Mouse (Mus musculus) left cerebral cortex, postnatal 10 days (tissue): ENCODE measurements around the gene Pkd1l1. TPM values are rescaled to one million over a fixed set of nuclear protein-coding genes. Genes with fewer than 3 reads are reported as not detected.
A peak's percentile ranks its signal among the peaks of the same experiment; 100 is the strongest.

ENCODE experiments used
- DNase-seq, 2 experiments: peaks; one replicate each; pipeline ENCODE4 v3.0.0; 2021 to 2022; ENCODE audit warnings: low spot score in 2 of 2, mixed read lengths in 1 of 2; ENCODE audit errors: extremely low spot score in 1 of 2
- intact Hi-C: fragments of 180-260 bp; cut with DNase I; formaldehyde crosslinking; loops from one replicate; pipeline ENCODE4 v1.15.1; 2025
- total RNA-seq, 2 experiments: library from RNA; stranded (reverse); gene quantifications; 2 replicates each; pipeline ENCODE4 v1.2.3; 2021

Gene Pkd1l1
- total RNA-seq, 2 experiments from 2014 or later = not detected

GRCm38 (mm10) chr11:8836176-8836575 is 136.9 kb downstream of the Pkd1l1 start:
- DNase-seq = no peak
- intact Hi-C loops = no loop called here

- intact Hi-C loops = no loop called here
- no peak for DNase-seq
Observed at GRCm38 (mm10) chr11:8834121-8834520, 138.9 kb downstream of the Pkd1l1 start.

- no peak for DNase-seq
- intact Hi-C loops = no loop called here
Observed at GRCm38 (mm10) chr11:8830551-8830950, 142.5 kb downstream of the Pkd1l1 start.

GRCm38 (mm10) chr11:8829561-8829960 is 143.5 kb downstream of the Pkd1l1 start:
- intact Hi-C loops = no loop called here
- DNase-seq = no peak

GRCm38 (mm10) chr11:8828836-8829526 is 144.1 kb downstream of the Pkd1l1 start:
- DNase-seq = no peak
- intact Hi-C loops = no loop called here

GRCm38 (mm10) chr11:8826609-8827008 is 146.5 kb downstream of the Pkd1l1 start:
- intact Hi-C loops = no loop called here
- DNase-seq = no peak

DNA sequence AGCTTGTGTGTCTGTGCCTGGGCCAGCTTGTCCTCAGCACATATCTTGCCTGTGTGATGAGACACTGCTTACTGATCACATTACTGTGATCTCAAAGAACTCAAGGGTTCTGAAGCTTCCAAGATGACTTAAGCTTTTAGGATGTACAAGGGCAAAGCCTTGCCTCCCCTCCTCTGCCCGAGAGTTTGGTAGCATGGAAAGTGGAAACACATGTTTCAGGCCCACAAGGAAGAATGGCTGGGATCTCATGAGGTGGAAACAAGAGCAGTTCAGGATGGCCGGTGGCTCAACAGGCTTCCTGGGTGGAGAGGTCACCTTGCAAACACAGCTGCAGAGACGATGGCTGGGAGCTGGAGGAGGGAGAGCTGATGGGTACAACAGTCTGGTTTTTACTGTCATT is 147.0 kb downstream of the Pkd1l1 start:
- intact Hi-C loops = no loop called here
- no peak for DNase-seq

DNA sequence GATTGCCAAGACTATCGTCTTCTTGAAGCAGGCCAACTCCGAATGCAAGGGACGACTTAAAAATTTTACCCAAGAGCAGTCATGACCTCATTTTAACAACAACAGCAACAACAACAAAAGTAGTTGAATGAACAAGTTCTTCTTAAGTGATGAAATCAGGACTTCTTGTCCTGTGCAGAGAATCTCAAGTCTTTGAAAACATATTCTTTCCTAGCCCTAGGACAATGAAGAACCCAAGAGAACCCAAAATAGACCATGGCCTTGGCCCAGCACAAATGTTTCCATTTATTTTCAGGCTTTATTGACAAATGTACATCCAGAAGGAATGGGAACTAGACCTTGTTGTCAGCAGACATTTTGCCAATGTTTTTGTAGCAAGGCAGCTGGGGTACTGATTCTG is 147.7 kb downstream of the Pkd1l1 start:
- DNase-seq = no peak
- intact Hi-C loops = no loop called here

DNA sequence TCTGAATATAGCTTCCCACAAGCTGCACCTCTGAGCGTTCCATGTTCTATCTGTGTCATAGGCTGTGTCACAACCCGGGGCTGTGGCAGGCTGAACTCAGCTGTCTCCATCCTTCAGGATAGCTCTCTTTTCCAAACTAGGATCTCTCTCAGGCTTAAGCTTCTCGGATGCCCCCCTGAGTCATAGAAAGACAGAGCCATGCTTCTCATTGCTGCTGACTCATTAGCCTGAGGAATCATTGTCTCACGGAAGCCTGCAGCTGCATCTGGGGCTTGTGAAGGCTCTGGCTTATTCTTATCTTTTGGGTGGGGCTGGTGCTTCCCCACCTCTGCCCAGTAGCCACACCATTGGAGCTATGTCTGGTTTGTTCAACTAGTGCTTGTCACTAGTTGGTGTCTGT is 151.7 kb downstream of the Pkd1l1 start:
- no peak for DNase-seq
- intact Hi-C loops = no loop called here

DNA sequence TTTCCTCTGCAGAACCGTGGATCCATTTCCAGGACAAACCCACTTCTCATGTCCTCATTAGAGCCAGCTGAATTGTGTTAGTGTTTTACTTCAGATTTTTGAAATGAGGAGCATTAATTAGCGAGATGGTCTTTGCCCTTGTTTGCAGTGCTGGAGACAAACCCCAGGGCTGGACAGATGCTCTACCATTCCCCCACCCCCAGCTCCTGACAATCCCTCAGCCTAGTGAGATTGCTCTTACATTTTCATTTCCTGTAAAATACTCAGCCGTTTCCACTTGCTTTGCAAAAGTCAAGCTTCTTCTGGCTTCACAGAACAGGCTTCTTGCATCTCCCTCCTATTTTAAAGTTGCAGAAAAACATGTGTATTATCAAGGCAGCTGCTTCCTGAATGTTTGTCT is 155.7 kb downstream of the Pkd1l1 start:
- intact Hi-C loops = no loop called here
- no peak for DNase-seq

- no peak for DNase-seq
- intact Hi-C loops = no loop called here
Observed at GRCm38 (mm10) chr11:8814097-8814790, 158.8 kb downstream of the Pkd1l1 start.

- DNase-seq = no peak
- intact Hi-C loops = no loop called here
Observed at GRCm38 (mm10) chr11:8811506-8812100, 161.5 kb downstream of the Pkd1l1 start.

- intact Hi-C loops = no loop called here
- no peak for DNase-seq
Observed at GRCm38 (mm10) chr11:8809644-8810043, 163.4 kb downstream of the Pkd1l1 start.

GRCm38 (mm10) chr11:8807009-8807408 is 166.1 kb downstream of the Pkd1l1 start:
- intact Hi-C loops = no loop called here
- DNase-seq = no peak

DNA sequence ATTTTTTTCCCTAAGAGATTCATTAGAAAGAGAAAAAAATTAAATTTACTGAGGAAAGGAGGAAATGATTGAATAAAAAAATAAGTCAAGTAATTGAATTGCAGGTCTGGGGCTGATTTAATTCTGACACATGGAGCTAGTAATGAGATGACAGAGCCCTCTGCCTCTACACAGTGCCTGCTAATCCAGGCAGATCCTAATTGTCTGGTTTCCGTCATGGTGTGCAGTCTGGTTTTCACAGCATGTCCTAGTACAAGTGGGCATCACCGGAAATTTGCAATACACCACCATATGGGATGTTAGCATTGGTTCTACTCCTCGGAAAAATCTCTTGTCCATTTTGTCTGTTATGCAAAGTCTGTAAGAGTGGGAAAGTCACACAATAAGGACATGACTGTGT is 168.9 kb downstream of the Pkd1l1 start:
- intact Hi-C loops = no loop called here
- no peak for DNase-seq

DNA sequence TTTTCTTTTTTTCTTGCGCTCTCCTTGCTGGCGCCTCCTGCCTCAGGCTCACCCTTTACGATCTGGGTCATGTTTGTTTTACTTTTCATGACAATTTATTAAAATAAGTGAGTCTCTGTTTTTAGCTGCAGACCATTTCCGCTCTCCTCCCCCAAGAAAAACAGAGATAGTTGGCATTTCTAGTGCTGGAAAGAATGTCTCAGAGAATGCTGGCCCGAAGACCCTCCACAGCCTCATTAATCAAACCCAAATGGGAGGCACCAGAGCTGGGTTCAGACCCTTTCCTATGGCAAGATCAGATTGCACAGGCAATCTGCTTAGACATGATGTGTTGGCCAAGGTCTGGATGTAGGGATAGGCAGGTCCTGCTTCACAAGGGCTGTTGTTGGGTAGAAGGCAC is 175.6 kb downstream of the Pkd1l1 start:
- no peak for DNase-seq
- intact Hi-C loops = no loop called here

GRCm38 (mm10) chr11:8795031-8795430 is 178.0 kb downstream of the Pkd1l1 start:
- intact Hi-C loops = no loop called here

DNA sequence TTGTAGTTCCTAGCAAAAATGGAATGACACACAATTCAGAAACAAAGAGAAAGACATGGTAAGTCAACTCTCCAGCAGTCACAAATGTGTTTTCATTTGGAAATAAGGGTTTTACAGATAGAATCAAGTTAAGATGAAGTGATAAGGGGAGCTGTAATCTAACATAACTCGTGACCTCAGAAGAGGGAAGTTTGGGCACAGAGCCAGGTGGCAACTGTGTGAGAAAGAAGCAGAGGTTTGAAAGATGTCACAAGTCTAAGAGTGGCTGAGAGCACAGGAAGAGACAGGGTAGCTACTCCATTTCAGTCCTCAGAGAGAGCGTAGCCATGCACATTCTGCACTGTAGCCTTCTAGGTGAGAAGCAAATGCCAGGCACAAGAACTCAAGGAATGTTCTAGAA is 180.9 kb downstream of the Pkd1l1 start:
- peak in 1 of 2 experiments; percentile 33 for DNase-seq

More at GRCm38 (mm10) chr11:8795031-8795430, 178.0 kb downstream of the Pkd1l1 start:
- no peak for DNase-seq

DNA sequence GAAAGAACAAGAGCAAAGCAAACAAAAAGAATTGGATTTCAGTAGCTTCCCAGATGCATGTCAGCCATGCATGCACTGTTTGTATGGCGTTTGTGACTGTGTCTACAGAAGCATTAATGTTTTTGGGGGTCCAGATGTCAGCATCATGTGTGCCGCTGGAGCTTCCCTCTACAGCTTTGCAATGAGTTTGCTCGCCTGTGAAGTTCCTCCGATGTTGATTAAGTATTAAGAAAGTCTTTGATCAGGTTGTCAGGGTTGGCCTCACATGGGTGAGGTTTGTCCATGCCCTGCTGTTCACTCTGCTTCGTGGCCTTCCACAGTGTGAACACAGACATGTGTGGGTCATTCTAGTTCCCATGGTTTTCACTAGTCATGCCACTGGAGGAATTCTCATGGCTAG is 183.9 kb downstream of the Pkd1l1 start:
- DNase-seq = no peak
- intact Hi-C loops = no loop called here

More for the DNA sequence above, 180.9 kb downstream of the Pkd1l1 start:
- intact Hi-C loops = no loop called here

- intact Hi-C loops = no loop called here
- no peak for DNase-seq
Observed at GRCm38 (mm10) chr11:8787604-8788003, 185.5 kb downstream of the Pkd1l1 start.
